In the genomic region with DNA sequence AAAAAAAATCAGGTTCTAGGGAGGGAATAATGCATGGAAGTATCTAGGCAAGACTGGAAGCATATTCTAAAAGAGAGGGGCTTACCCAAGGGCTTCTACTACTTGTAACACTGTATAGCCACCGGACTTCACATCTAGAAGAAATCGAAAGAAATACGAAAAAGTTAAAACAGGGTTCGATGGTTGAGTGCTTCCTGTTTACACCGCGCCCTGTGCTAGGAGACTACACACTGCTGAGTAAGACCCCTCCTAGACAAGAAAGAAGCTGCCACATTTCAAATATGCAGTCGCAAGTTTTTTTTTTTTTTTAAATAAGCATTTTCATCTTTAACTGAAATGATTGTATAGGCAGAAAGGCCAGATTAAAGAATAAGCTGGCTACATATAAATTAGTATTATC, we compare ENCODE assay signal across 17 mouse cellular contexts.
"Had no signal": no experiment of that assay in that cellular context is flagged by ENCODE, and none has a peak within 500 bp of the region (broad histone marks: within the 10 kb centered on the region; RNA-seq: fewer than 3 reads in every experiment).

No protein-coding gene starts in this region.

- H3K4me1 ChIP-seq: liver, embryonic 12.5 days; liver, embryonic 15.5 days; stomach, embryonic 15.5 days had no signal

- ATAC-seq: intestine, postnatal 0 days; liver, embryonic 12.5 days; midbrain, embryonic 15.5 days had no signal

- DNase-seq: kidney, adult 2 months; kidney, postnatal 14 days; kidney, postnatal 4 days; liver; lung, adult 18-20 months; retina, postnatal 1 day; right cerebral cortex, postnatal 25 days; spleen, adult 18-20 months had no signal

- H3K4me3 ChIP-seq: limb, embryonic 10.5 days; limb, embryonic 13.5 days; liver, embryonic 12.5 days; liver, embryonic 15.5 days; midbrain, embryonic 12.5 days; midbrain, embryonic 15.5 days; neural tube, embryonic 13.5 days; stomach, embryonic 15.5 days had no signal
